Mouse (Mus musculus) embryonic facial prominence, embryonic 11.5 days (tissue): ENCODE results near the gene Farsb. TPM values are rescaled to one million over a fixed set of nuclear protein-coding genes. Genes with fewer than 3 reads are reported as not detected.
A peak's percentile ranks its signal among the peaks of the same experiment; 100 is the strongest.

ENCODE experiments used
- ATAC-seq: fragments of 200-750 bp; cut with Nextera tagmentation; replicated peaks from 2 replicates; pipeline ENCODE4 v1.8.0; 2017; ENCODE audit warnings: low read depth; ENCODE audit not compliant: insufficient number of reproducible peaks, low FRiP score, low TSS enrichment
- DNase-seq: peaks from one replicate; pipeline ENCODE4 v3.0.0-alpha.2; 2015; ENCODE audit warnings: low spot score
- H3K27ac ChIP-seq: fragments of 300-500 bp; sonication (generic); replicated peaks from 2 replicates; pipeline ENCODE4 v1.5.1; 2014; ENCODE audit warnings: mild to moderate bottlenecking, low read depth, low read length, control low read depth
- H3K27me3 ChIP-seq: fragments of 300-500 bp; sonication (generic); 2 replicates; pipeline ENCODE4 v1.6.1; 2014; ENCODE audit warnings: mild to moderate bottlenecking, low read length, moderate library complexity, mixed read lengths; ENCODE audit not compliant: control insufficient read depth, insufficient read depth
- H3K36me3 ChIP-seq: fragments of 300-500 bp; sonication (generic); replicated peaks from 2 replicates; pipeline ENCODE4 v1.6.1; 2014; ENCODE audit warnings: low read depth, mild to moderate bottlenecking, low read length, moderate library complexity, mixed read lengths; ENCODE audit not compliant: control insufficient read depth, insufficient read depth
- H3K4me1 ChIP-seq: fragments of 300-500 bp; sonication (generic); 2 replicates; pipeline ENCODE4 v1.6.1; 2014; ENCODE audit warnings: low read length, mixed read lengths; ENCODE audit not compliant: control insufficient read depth, insufficient read depth
- H3K4me2 ChIP-seq: fragments of 300-500 bp; sonication (generic); 2 replicates; pipeline ENCODE4 v1.6.1; 2014; ENCODE audit warnings: low read depth, mild to moderate bottlenecking, control low read depth, low read length, moderate library complexity
- H3K4me3 ChIP-seq: fragments of 300-500 bp; sonication (generic); 2 replicates; pipeline ENCODE4 v1.5.1; 2014; ENCODE audit warnings: low read depth, low read length, control low read depth
- H3K9ac ChIP-seq: fragments of 300-500 bp; sonication (generic); replicated peaks from 2 replicates; pipeline ENCODE4 v1.6.1; 2014; ENCODE audit warnings: mild to moderate bottlenecking, control low read depth, low read length
- H3K9me3 ChIP-seq: fragments of 300-500 bp; sonication (generic); replicated peaks from 2 replicates; pipeline ENCODE4 v1.6.1; 2016; ENCODE audit warnings: mild to moderate bottlenecking, low read length, inconsistent platforms, mixed read lengths; ENCODE audit not compliant: control insufficient read depth
- WGBS: fragments of 180-500 bp; shearing (Covaris S2); extraction: QIAGEN DNeasy Blood & Tissue Kit; methylation state at CpG from one replicate; pipeline ENCODE4 v1.1.7; 2014; 5-methylcytosine and 5-hydroxymethylcytosine counted together
- polyA plus RNA-seq: library from polyadenylated mRNA; unstranded; fragments of >200 nt; fragmentation: Nextera tagmentation; extraction: Ambion mirVana; gene quantifications from 2 replicates; pipeline ENCODE4 v1.2.1, GENCODE M21; 2014

Gene Farsb
- polyA plus RNA-seq, 1 experiment from 2014 or later = 190 TPM

GRCm38 (mm10) chr1:78529011-78529410 is 40.3 kb upstream of the Farsb start:
- ATAC-seq = no peak

DNA sequence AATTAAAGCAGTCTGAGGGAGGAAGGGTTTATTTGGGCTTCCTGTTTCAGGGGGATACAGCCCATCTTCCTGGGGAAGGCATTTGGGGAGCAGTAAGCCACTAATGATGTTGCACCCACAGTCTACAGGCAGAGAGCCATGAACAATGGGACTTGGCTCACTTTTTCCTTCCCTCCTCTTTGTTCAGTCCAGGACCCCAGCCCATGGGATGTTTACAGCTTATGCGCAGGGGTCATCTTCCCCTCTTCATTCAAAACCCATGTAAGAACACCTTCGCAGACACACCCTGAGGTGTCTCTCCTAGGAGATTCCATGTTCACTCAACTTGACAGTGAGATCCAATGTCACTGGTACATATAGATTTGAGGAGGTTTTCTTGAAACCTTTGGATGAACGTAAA is 39.7 kb upstream of the Farsb start:
- Histone ChIP-seq H3K4me1 (no peaks in the 10 kb centered on the region), H3K27me3 (no peaks in the 10 kb centered on the region), H3K4me2 (no peak overlapping the region), H3K4me3 (no peak overlapping the region), H3K9me3 (no peaks in the 10 kb centered on the region), H3K27ac (no peak overlapping the region), H3K36me3 (no peaks in the 10 kb centered on the region), H3K9ac (no peak overlapping the region)
- 91% methylated on average over 3 of the region's 3 CpGs for WGBS
- DNase-seq = no peak
- ATAC-seq = no peak

More at GRCm38 (mm10) chr1:78529011-78529410, 40.3 kb upstream of the Farsb start:
- Histone ChIP-seq H3K4me2 (no peak overlapping the region), H3K4me3 (no peak overlapping the region), H3K4me1 (no peaks in the 10 kb centered on the region), H3K9me3 (no peaks in the 10 kb centered on the region), H3K9ac (no peak overlapping the region), H3K27ac (no peak overlapping the region), H3K36me3 (no peaks in the 10 kb centered on the region), H3K27me3 (no peaks in the 10 kb centered on the region)
- WGBS = 89% methylated on average over 8 of the region's 8 CpGs
- DNase-seq = no peak

- Histone ChIP-seq H3K27me3 (no peaks in the 10 kb centered on the region), H3K9me3 (no peaks in the 10 kb centered on the region), H3K9ac (no peak overlapping the region), H3K4me3 (no peak overlapping the region), H3K36me3 (no peaks in the 10 kb centered on the region), H3K4me2 (no peak overlapping the region), H3K27ac (no peak overlapping the region), H3K4me1 (no peaks in the 10 kb centered on the region)
- WGBS = 48% methylated on average over 23 of the region's 23 CpGs
- ATAC-seq = no peak
- peak; percentile 82 for DNase-seq
Measured at GRCm38 (mm10) chr1:78525189-78525886, 36.6 kb upstream of the Farsb start.

DNA sequence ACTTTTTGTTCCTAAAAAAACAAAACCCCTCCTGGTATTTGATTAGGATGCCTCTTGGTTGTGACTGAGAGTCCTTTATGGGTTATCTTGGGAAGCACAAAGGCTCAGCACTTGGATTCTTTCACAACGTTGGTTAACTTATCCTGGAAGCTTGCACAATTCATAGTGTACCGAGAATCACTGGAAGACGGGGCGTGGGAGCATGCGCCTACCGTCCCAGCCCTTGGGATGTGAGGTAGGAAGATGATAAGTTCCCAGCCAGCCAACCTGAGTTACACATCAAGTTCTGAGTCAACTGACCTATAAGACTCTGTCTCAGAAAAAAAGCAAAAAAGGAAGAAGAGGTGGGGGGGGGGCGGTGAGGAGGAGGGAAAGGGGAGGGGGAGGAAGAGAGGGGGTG is 30.2 kb upstream of the Farsb start:
- 92% methylated on average over 7 of the region's 7 CpGs for WGBS
- ATAC-seq = no peak
- no peaks in the 10 kb centered on the region for H3K27me3 ChIP-seq

DNA sequence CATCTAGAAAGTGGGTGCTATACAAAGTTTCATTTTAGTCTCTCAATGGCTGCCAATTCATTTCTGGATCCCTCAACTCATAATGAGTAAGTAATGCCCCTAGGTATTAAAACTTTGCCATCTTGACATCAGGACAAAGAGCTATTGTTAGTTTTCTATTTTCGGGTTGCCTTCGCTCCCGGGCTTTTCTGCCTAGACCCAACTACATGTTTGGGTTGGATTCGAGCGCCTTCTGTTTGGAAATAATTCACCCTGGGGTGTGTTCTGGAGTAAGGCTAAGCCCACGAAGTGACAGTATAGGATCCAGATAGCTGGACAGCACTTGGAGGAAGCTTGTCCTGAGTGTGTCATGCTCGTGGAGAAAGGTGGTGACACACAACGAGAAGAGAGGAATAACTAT is 24.1 kb upstream of the Farsb start:
- Histone ChIP-seq H3K36me3 (no peaks in the 10 kb centered on the region), H3K4me1 (no peaks in the 10 kb centered on the region), H3K9me3 (no peaks in the 10 kb centered on the region), H3K4me3 (no peak overlapping the region), H3K27ac (no peak overlapping the region), H3K27me3 (no peaks in the 10 kb centered on the region), H3K9ac (no peak overlapping the region), H3K4me2 (no peak overlapping the region)
- DNase-seq = no peak
- no peak for ATAC-seq
- 62% methylated on average over 8 of the region's 8 CpGs for WGBS

More for the DNA sequence above, 30.2 kb upstream of the Farsb start:
- H3K36me3 ChIP-seq = no peaks in the 10 kb centered on the region
- H3K4me1 ChIP-seq = no peaks in the 10 kb centered on the region
- H3K9me3 ChIP-seq = no peaks in the 10 kb centered on the region
- no peak overlapping the region for H3K4me2 ChIP-seq
- DNase-seq = no peak
- H3K9ac ChIP-seq = no peak overlapping the region
- H3K4me3 ChIP-seq = no peak overlapping the region
- no peak overlapping the region for H3K27ac ChIP-seq

DNA sequence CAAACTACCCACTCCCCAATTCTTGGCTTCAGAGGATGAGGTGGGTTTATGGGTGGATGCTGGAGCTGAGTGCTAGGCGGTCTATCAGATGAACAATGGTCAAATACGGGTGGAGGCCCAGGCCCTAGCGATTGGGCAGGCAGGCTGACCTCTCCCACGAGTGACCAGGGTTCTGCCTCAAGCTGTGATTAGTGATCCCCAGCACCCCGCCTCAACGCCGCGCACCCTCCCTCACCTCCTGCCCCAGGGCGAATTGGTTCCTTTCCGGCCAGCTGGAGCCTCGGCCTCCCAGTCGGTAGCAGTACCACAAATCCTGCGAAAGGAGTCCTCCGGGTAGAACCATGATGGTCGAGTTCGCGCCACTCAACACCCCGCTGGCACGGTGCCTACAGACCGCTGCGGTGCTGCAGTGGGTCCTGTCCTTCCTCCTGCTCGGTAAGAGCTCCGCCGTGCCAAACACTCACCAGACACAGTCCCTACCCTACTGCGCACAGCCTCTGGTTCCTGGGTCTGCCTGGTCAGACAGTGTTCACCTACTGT is 23.0 kb upstream of the Farsb start, which contains the start of gene BC035947:
Gene BC035947, minus strand, starts transcription at position 538 of the 540 bp plus-strand sequence.
- Histone ChIP-seq H3K9me3 (no peaks in the 10 kb centered on the region), H3K4me1 (no peaks in the 10 kb centered on the region), H3K4me2 (peak within 1 kb of the TSS; percentile 71), H3K4me3 (peak within 1 kb of the TSS; percentile 33), H3K27ac (no peak within 1 kb of the TSS), H3K9ac (peak within 1 kb of the TSS; percentile 59), H3K36me3 (no peaks in the 10 kb centered on the region), H3K27me3 (no peaks in the 10 kb centered on the region)
- WGBS = 3% methylated on average over 25 of the region's 25 CpGs
- ATAC-seq (0 out of 2 replicates have a peak, but pooled peaks have one; percentile 65), DNase-seq (peak; percentile 50)

DNA sequence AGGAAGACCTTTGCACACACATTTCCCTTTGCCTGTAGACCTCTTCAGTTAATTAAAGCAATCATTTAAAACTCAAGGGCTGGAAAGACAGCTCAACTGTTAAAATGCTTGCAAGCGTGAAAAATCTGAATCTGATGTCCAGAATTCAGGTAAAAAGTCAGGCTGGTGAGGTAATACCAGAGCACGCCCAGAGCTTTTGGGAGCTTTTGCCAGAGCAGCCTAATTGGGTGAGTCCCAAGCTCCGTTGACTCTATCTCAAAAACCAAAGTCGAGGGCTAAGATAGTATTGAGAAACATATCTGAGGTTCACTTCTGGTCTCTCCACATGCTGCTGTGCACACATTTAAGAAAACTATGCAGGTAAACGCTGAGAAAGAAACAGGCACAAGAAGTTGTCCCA is 22.2 kb upstream of the Farsb start, which contains the start of gene Mogat1:
Gene Mogat1, plus strand, starts transcription at position 130 of the 400 bp plus-strand sequence.
- 64% methylated on average over 5 of the region's 5 CpGs for WGBS
- ATAC-seq (no peak), DNase-seq (no peak)
- Histone ChIP-seq H3K4me3 (peak within 1 kb of the TSS; percentile 33), H3K27ac (no peak within 1 kb of the TSS), H3K4me1 (no peaks in the 10 kb centered on the region), H3K9ac (peak within 1 kb of the TSS; percentile 59), H3K27me3 (no peaks in the 10 kb centered on the region), H3K4me2 (peak within 1 kb of the TSS; percentile 71), H3K9me3 (no peaks in the 10 kb centered on the region), H3K36me3 (no peaks in the 10 kb centered on the region)

GRCm38 (mm10) chr1:78507137-78507536 is 18.4 kb upstream of the Farsb start:
- no peak for DNase-seq
- no peaks in the 10 kb centered on the region for H3K27me3 ChIP-seq
- no peaks in the 10 kb centered on the region for H3K4me1 ChIP-seq
- H3K4me2 ChIP-seq = no peak overlapping the region
- no peak for ATAC-seq
- H3K9ac ChIP-seq = no peak overlapping the region
- no peak overlapping the region for H3K27ac ChIP-seq
- H3K4me3 ChIP-seq = no peak overlapping the region
- no peaks in the 10 kb centered on the region for H3K36me3 ChIP-seq
- H3K9me3 ChIP-seq = no peaks in the 10 kb centered on the region
- WGBS = 61% methylated on average over 1 of the region's 1 CpGs
